Mouse (Mus musculus) lung, embryonic 16.5 days (tissue): ENCODE data around the gene Cbx6. TPM values are rescaled to one million over a fixed set of nuclear protein-coding genes. Genes with fewer than 3 reads are reported as not detected.

ENCODE experiments used
- ATAC-seq: fragments of 200-750 bp; cut with Nextera tagmentation; 2 replicates; pipeline ENCODE4 v1.8.0; 2017; ENCODE audit warnings: low read depth, mild to moderate bottlenecking, moderate library complexity
- H3K27ac ChIP-seq: fragments of 300-500 bp; sonication (generic); 2 replicates; pipeline ENCODE4 v1.5.1; 2014; ENCODE audit warnings: mild to moderate bottlenecking, control low read depth, low read length
- H3K27me3 ChIP-seq: fragments of 300-500 bp; sonication (generic); 2 replicates; pipeline ENCODE4 v1.6.1; 2014; ENCODE audit warnings: low read depth, low read length, mixed read lengths; ENCODE audit not compliant: control insufficient read depth, insufficient read depth
- H3K36me3 ChIP-seq: fragments of 300-500 bp; sonication (generic); 2 replicates; pipeline ENCODE4 v1.6.1; 2014; ENCODE audit warnings: low read length; ENCODE audit not compliant: control insufficient read depth, insufficient read depth
- H3K4me1 ChIP-seq: fragments of 300-500 bp; sonication (generic); replicated peaks from 2 replicates; pipeline ENCODE4 v1.6.1; 2014; ENCODE audit warnings: low read length, mixed read lengths; ENCODE audit not compliant: control insufficient read depth, insufficient read depth
- H3K4me2 ChIP-seq: fragments of 300-500 bp; sonication (generic); 2 replicates; pipeline ENCODE4 v1.6.1; 2014; ENCODE audit warnings: low read depth, low read length, control low read depth
- H3K4me3 ChIP-seq: fragments of 300-500 bp; sonication (generic); 2 replicates; pipeline ENCODE4 v1.5.1; 2014; ENCODE audit warnings: mild to moderate bottlenecking, low read length, control low read depth
- H3K9ac ChIP-seq: fragments of 300-500 bp; sonication (generic); 2 replicates; pipeline ENCODE4 v1.6.1; 2014; ENCODE audit warnings: low read length, control low read depth
- H3K9me3 ChIP-seq: fragments of 300-500 bp; sonication (generic); 2 replicates; pipeline ENCODE4 v1.6.1; 2016; ENCODE audit warnings: low read length; ENCODE audit not compliant: control insufficient read depth
- WGBS: fragments of 180-500 bp; shearing (Covaris S2); extraction: QIAGEN DNeasy Blood & Tissue Kit; methylation state at CpG from one replicate; pipeline ENCODE4 v1.1.7; 2014; 5-methylcytosine and 5-hydroxymethylcytosine counted together
- polyA plus RNA-seq: library from polyadenylated mRNA; unstranded; fragments of >200 nt; fragmentation: Nextera tagmentation; extraction: Ambion mirVana; gene quantifications from 2 replicates; pipeline ENCODE4 v1.2.1, GENCODE M21; 2015

Gene Cbx6
- polyA plus RNA-seq, 1 experiment from 2014 or later: 73.5 TPM

- peak; percentile 50 for ATAC-seq
- peaks cover 26% of the 10 kb centered on the region for H3K4me1 ChIP-seq
- peak overlapping the region; percentile 95 for H3K27ac ChIP-seq
- H3K36me3 ChIP-seq: 0 out of 2 replicates have a peak, but pooled peaks cover 2% of the 10 kb centered on the region
- peak overlapping the region; percentile 93 for H3K9ac ChIP-seq
- peak overlapping the region; percentile 90 for H3K4me2 ChIP-seq
- H3K9me3 ChIP-seq: no peaks in the 10 kb centered on the region
- WGBS: under 1% methylated on average over 40 of the region's 41 CpGs
- no peaks in the 10 kb centered on the region for H3K27me3 ChIP-seq
- peak overlapping the region; percentile 84 for H3K4me3 ChIP-seq
These were observed 1.0 kb downstream of the Cbx6 start for GRCm38 (mm10) chr15:79833251-79834050.

- H3K4me2 ChIP-seq: peak overlapping the region; percentile 90
- no peak for ATAC-seq
- peak overlapping the region; percentile 95 for H3K27ac ChIP-seq
- H3K9me3 ChIP-seq: no peaks in the 10 kb centered on the region
- H3K4me3 ChIP-seq: peak overlapping the region; percentile 84
- H3K4me1 ChIP-seq: peaks cover 33% of the 10 kb centered on the region
- no peaks in the 10 kb centered on the region for H3K27me3 ChIP-seq
- 27% methylated on average over 18 of the region's 18 CpGs for WGBS
- H3K9ac ChIP-seq: peak overlapping the region; percentile 93
- peaks cover 10% of the 10 kb centered on the region for H3K36me3 ChIP-seq
These were observed 2.2 kb downstream of the Cbx6 start for GRCm38 (mm10) chr15:79832064-79832900.

- Histone ChIP-seq H3K4me2 (no peak overlapping the region), H3K9ac (no peak overlapping the region), H3K4me3 (no peak overlapping the region), H3K27me3 (no peaks in the 10 kb centered on the region), H3K9me3 (no peaks in the 10 kb centered on the region), H3K36me3 (peaks cover 19% of the 10 kb centered on the region), H3K27ac (no peak overlapping the region), H3K4me1 (peaks cover 38% of the 10 kb centered on the region)
- WGBS: 11% methylated on average over 4 of the region's 4 CpGs
- no peak for ATAC-seq
These were observed 4.1 kb downstream of the Cbx6 start for GRCm38 (mm10) chr15:79830388-79830787.

DNA sequence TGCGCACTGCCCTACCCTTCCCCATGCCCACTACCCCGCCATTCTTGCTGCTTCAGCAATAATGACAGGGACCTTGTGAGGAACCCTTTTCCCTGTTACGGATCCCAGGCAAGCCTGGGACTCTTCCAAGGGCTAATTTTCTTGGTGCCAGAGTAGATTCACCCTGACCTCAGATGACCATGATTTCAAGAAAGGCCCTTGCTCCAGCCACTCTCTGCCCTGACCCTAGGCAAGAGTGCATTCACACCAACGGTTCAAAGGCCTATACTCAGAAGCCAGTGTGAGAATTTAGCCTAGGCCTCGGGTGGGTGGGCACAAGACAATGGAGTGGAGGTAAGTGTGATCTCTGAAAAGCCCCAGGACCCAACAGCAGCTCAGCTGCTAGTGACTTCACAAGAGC, 5.1 kb downstream of the Cbx6 start:
- H3K4me2 ChIP-seq: no peak overlapping the region
- no peak for ATAC-seq

GRCm38 (mm10) chr15:79828366-79829035, 6.0 kb downstream of the Cbx6 start:
- no peak overlapping the region for H3K4me2 ChIP-seq
- H3K9me3 ChIP-seq: no peaks in the 10 kb centered on the region
- WGBS: 57% methylated on average over 46 of the region's 46 CpGs
- no peak overlapping the region for H3K9ac ChIP-seq
- H3K4me1 ChIP-seq: peaks cover 38% of the 10 kb centered on the region
- no peaks in the 10 kb centered on the region for H3K27me3 ChIP-seq
- no peak overlapping the region for H3K4me3 ChIP-seq
- H3K36me3 ChIP-seq: peaks cover 19% of the 10 kb centered on the region
- no peak overlapping the region for H3K27ac ChIP-seq
- no peak for ATAC-seq

More for the DNA sequence above, 5.1 kb downstream of the Cbx6 start:
- Histone ChIP-seq H3K9ac (no peak overlapping the region), H3K27me3 (no peaks in the 10 kb centered on the region), H3K36me3 (peaks cover 19% of the 10 kb centered on the region), H3K9me3 (no peaks in the 10 kb centered on the region), H3K27ac (no peak overlapping the region), H3K4me1 (peaks cover 37% of the 10 kb centered on the region), H3K4me3 (no peak overlapping the region)
- WGBS: 78% methylated on average over 5 of the region's 5 CpGs

GRCm38 (mm10) chr15:79827778-79828210, 6.7 kb downstream of the Cbx6 start:
- no peak for ATAC-seq
- no peak overlapping the region for H3K4me3 ChIP-seq
- H3K36me3 ChIP-seq: peaks cover 22% of the 10 kb centered on the region
- H3K4me2 ChIP-seq: no peak overlapping the region
- H3K4me1 ChIP-seq: peaks cover 40% of the 10 kb centered on the region
- H3K9me3 ChIP-seq: no peaks in the 10 kb centered on the region
- H3K27me3 ChIP-seq: no peaks in the 10 kb centered on the region
- 83% methylated on average over 11 of the region's 11 CpGs for WGBS
- H3K9ac ChIP-seq: no peak overlapping the region
- H3K27ac ChIP-seq: no peak overlapping the region

GRCm38 (mm10) chr15:79827061-79827777, 7.3 kb downstream of the Cbx6 start:
- Histone ChIP-seq H3K4me3 (no peak overlapping the region), H3K4me2 (no peak overlapping the region), H3K9me3 (no peaks in the 10 kb centered on the region), H3K9ac (no peak overlapping the region), H3K27ac (no peak overlapping the region), H3K4me1 (peaks cover 40% of the 10 kb centered on the region), H3K36me3 (peaks cover 22% of the 10 kb centered on the region), H3K27me3 (no peaks in the 10 kb centered on the region)
- whole genome bisulfite sequencing: 85% methylated on average over 14 of the region's 14 CpGs
- no peak for ATAC-seq

- H3K27ac ChIP-seq: no peak overlapping the region
- peaks cover 36% of the 10 kb centered on the region for H3K4me1 ChIP-seq
- ATAC-seq: no peak
- H3K9me3 ChIP-seq: no peaks in the 10 kb centered on the region
- no peak overlapping the region for H3K4me3 ChIP-seq
- H3K36me3 ChIP-seq: peaks cover 22% of the 10 kb centered on the region
- 78% methylated on average over 9 of the region's 9 CpGs for WGBS
- H3K4me2 ChIP-seq: no peak overlapping the region
- H3K9ac ChIP-seq: peak overlapping the region; percentile 13; the same call in 1 of the 2 replicates
- no peaks in the 10 kb centered on the region for H3K27me3 ChIP-seq
These were observed 8.1 kb downstream of the Cbx6 start for GRCm38 (mm10) chr15:79826221-79826935.
